Mouse (Mus musculus) lung, postnatal 0 days (tissue): ENCODE measurements around the gene Aff1.

Experiments used
- CTCF ChIP-seq: IDR thresholded peaks from 2 replicates; pipeline ENCODE4 v1.5.1; 2016; ENCODE audit warnings: antibody characterized with exemption, mild to moderate bottlenecking
- EP300 ChIP-seq: IDR thresholded peaks from 2 replicates; pipeline ENCODE4 v1.6.1; 2016; ENCODE audit warnings: antibody characterized with exemption, mild to moderate bottlenecking, control low read depth

DNA sequence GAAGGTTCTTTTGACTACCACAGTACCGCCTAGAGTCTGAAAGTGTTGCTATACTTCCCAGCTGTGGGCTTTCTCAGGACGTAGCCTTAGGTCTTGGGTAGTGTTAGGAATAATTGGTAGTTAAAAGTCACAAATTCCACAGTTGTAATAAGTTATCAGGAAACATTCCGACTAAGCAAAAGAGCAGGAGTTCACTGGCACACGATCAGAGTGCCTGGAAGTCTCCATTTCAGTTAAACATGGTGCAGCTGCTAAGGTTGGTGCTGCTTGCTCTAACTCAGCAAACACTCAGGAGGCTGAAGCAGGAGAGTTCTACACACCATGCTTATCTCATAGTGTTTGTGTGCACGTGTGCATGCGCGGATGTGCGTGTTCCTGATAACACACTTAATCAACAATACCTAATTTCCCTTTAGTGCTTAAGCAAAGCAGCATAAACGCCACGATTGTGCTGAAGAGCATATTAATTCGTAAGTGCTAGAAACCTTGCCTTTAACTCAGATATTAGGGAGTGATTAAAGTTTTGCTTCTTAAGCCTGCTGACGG is 121.9 kb downstream of the Aff1 start:
- no peak for TF ChIP-seq CTCF
- no peak for TF ChIP-seq EP300
